Mouse (Mus musculus): Measurements from ENCODE around the gene Sult5a1.

- no peak for TF ChIP-seq CTCF (IDR thresholded peaks at IDR 0.05; ENCODE audit: extremely low read depth, insufficient read depth, low read length)
- TF ChIP-seq POLR2A (IDR thresholded peaks at IDR 0.05; ENCODE audit: extremely low read depth, insufficient read depth, low read length): no peak
Measured at GRCm38 (mm10) chr8:123188006-123188405, 29.9 kb upstream of the Sult5a1 start.
